Mouse (Mus musculus): ENCODE data around the gene Zdhhc5.
"Not testable (repeated sequence)": the region's sequence is repeated elsewhere in the genome, so short reads cannot be mapped to it uniquely, and the experiment has no call there.

Gene Zdhhc5

DNA sequence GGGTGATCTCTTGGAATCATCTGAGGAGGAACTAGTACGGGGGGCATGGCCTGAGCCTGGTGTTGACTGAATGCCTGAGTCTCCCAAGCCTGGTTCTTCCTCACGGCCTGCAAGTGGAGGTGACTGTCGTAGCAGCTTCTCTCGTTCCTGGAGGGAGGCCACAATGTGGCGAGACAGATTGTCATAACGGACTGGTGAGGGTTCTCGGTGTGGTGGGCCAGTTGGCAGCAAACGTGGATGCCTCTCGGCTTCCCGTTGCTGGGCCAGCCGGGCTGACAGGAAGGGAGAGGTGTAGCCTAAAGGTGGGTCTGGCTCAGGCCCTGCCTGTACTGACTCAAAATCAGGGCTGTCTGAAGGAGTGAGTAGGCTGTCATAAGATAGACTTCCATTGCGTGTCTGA, 24.9 kb downstream of the Zdhhc5 start:
- DNase-seq = peak; percentile 32 to 36

- no peak for DNase-seq
These were observed 26.7 kb downstream of the Zdhhc5 start for GRCm38 (mm10) chr2:84688080-84688844.

DNA sequence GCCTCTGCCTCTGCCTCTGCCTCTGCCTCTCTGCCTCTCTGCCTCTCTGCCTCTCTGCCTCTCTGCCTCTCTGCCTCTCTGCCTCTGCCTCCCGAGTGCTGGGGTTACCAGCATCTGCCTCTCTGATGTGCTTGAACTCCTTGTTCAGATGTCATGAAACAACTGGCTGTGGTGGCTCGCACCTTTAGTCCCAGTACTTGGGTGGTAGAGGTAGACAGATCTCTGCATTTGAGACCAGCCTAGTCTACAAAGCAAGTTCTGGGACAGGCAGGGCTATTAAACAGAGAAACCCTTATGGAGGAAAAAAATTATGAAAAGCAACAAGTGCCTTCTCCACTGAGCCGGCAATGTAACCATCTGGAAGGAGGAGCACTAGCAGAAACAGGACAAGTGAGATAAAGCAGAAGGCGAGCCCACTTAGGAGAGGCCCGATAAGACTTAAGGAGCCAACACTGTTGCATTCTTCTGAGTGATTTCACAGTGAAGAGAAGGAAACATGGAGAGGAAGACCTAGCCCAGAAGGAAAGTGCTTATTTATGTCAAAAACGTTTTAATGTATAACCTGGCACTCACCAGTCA, 32.3 kb downstream of the Zdhhc5 start:
- DNase-seq = no peak

- no peak for DNase-seq
These were observed 36.0 kb downstream of the Zdhhc5 start, which contains the start of gene Tmx2 for GRCm38 (mm10) chr2:84679016-84679415. Gene Tmx2, minus strand, starts transcription at chr2:84679140.

- peak; percentile 89 to 98 for DNase-seq
These were observed 36.8 kb downstream of the Zdhhc5 start, which contains the start of the genes Gm28635 and Med19 for GRCm38 (mm10) chr2:84677968-84678880. Gene Gm28635, minus strand, starts transcription at chr2:84678041. Gene Med19, plus strand, starts transcription at chr2:84678402.

GRCm38 (mm10) chr2:84677270-84677967, 37.6 kb downstream of the Zdhhc5 start:
- DNase-seq = no peak

DNA sequence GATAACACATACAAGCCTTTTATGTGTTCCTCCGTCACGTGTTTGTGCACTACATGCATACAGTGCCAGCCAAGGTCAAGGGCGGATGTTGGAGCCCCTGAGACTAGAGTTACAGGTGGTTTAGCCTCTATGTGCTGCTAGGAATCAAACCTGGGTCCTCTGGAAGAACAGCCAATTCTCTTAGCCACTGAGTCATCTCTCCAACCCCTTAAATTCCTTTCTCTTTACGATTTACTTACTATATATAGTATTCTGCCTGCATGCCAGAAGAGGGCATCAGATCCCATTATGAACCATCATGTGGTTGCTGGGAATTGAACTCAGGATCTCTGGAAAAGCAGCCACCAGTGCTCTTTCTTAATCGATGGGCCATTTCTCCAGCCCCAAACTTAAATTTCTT, 43.4 kb downstream of the Zdhhc5 start:
- not testable (repeated sequence) for DNase-seq

DNA sequence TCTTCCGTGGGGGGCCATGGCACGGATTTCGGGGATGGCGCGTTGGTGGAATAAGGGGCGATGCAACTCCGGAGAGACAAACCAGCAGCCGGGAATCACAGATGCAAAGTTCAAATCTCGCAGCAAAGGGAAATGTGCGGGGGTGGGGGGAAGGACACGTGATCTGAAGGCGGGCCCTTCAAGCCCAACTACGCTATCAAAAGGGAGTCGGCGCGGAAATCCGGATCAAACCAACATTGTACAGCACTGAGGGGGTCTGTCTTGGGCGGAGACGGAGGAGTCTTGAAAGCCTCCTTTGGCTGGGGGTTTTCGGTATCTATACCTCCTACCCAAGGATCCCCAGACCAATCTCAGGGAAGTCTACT, 44.4 kb downstream of the Zdhhc5 start, which contains the start of gene Selenoh:
Gene Selenoh, minus strand, starts transcription at position 202 of the 365 bp plus-strand sequence.
- DNase-seq = peak; percentile 77 to 83

DNA sequence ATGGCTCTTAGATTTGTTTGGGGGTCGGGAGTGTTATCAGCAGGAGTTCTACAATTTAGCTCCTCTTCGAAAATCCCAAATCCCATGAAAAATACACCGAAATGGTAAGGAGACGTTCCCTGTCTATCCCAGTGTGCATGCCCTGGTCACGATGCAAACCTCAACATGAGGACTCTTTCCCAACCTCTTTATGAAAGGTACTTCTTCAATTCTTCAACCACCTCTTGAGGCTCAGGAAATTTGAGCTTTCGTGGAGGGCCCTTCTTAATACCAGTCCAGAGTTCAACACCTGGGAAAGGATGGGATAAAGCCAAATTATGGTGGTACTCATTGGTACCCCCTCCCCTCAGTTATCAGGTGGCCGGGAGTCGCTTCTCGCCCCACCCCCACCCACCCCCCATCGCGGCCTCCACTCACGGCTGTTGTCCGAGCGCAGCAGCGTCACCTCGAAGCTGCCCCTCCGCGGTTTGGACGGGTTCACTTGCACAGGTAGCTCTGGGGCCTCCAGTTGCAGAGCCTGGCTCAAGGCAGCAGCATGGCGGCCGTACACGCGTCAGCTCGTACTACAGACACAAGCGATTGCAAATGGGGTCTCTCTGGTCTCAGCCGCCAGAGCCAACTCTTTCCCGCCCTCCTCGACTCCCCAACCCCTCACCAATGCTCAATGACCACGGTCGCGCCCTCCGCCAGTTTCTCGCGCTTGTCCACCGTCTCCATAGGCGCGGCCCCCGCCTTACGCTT, 45.0 kb downstream of the Zdhhc5 start:
- peak in 1 of 2 experiments; percentile 50 for DNase-seq

GRCm38 (mm10) chr2:84666081-84666480, 48.9 kb downstream of the Zdhhc5 start:
- DNase-seq = no peak

DNA sequence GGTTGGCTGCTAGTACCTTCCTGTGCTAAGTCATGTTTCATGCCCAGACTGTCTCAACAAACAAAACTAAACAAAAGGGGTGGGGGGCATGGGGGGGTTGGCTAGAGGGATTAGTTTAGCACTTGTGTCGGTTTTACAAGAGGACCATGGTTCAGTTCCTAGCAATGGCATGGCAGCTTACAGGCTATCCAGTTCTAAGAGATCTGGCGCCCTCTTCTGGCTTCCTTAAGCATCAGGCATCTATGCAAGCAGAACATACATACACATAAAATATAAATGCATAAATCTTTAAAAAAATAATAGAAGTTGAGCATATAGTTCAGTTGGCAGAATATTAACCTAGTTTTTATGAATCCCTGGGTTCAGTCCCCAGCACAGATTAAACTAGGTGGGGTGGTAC, 52.1 kb downstream of the Zdhhc5 start:
- peak; percentile 36 to 45 for DNase-seq

- DNase-seq = peak in 1 of 2 experiments; percentile 24
These were observed 54.7 kb downstream of the Zdhhc5 start for GRCm38 (mm10) chr2:84660253-84660652.

DNA sequence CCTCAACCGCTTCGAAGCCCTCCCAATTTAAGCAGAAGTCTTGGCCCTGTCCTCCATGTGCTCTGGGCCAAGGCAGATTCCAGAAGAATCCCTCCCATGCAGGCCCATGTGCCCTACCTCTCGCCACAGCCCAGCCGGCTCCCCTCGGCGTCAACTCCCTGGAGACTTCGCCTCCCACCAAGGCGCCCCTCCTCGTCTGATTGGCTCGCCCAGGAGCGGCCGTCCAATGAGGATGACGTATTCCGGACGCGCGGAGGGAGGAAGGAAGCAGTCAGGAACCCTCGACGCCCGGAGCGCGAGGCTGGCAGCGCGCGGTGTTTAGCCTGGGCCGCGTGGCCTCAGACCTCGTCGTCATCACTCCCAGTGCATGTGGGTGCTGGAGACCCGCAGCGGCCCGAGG, 56.2 kb downstream of the Zdhhc5 start, which contains the start of gene Btbd18:
Gene Btbd18, plus strand, starts transcription at position 274 of the 400 bp plus-strand sequence.
- DNase-seq = no peak

DNA sequence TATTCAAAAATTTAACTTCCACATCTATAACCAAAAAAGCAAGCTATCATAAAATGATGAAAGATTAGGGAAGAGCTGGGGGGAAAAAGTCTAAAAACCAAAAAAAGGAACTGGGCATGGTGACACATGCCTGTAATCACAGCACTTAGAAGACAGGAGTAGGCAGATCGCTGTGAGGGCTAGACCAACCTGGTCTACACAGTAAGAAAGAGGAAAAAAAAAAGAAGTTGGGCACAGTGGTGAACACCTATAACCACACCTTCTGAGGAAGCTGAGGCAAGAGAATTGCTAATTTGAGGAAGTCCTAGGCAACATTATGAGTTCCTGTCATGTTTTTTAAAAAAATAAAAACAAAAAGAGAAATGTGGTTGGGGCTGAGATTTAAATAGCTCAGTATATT, 59.1 kb downstream of the Zdhhc5 start:
- DNase-seq = no peak

DNA sequence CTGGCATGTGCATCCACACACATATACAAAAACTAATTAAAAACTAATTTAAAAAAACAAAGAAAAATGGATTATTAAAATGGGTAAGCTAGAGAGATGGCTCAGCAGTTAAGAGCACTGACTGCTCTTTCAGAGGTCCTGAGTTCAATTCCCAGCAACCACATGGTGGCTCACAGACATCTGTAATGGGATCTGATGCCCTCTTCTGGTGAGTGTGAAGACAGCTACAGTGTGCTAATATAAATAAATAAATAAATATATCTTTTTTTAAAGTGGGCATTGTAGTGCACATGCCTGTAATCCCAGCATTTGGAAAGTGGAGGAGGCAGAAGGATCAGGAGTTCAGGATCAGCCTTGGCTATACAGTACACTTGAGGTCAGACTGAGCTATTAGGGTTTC, 61.6 kb downstream of the Zdhhc5 start:
- DNase-seq = no peak

- DNase-seq = peak; percentile 84 to 89
These were observed 64.3 kb downstream of the Zdhhc5 start, which contains the start of gene Ctnnd1 for GRCm38 (mm10) chr2:84650464-84651195. Gene Ctnnd1, minus strand, starts transcription at chr2:84650765.

DNA sequence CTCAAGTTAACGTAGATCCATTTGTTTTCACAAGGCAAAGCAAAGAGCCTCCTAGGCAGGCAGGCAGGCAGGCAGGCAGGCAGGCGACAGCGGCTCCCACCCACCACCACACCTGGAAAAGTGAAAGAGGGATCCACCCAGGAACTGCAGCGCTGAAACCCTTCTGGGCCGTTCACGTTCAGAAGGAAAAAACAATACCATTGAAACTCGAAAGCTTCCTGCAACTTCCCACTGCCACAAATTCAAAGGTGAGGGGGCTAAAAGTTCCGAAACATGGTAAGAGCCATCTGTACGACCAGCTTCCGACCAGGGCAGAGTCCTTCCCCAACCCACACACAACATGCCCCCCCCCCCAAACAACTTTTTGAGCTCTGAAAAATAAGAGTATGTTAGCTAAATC, 65.3 kb downstream of the Zdhhc5 start:
- peak in 1 of 2 experiments; percentile 33 for DNase-seq

GRCm38 (mm10) chr2:84648369-84648768, 66.6 kb downstream of the Zdhhc5 start:
- peak in 1 of 2 experiments; percentile 20 for DNase-seq

- DNase-seq = no peak
These were observed 67.9 kb downstream of the Zdhhc5 start for GRCm38 (mm10) chr2:84647051-84647568.

GRCm38 (mm10) chr2:84646138-84646537, 68.8 kb downstream of the Zdhhc5 start:
- no peak for DNase-seq

- DNase-seq = no peak
These were observed 74.1 kb downstream of the Zdhhc5 start for GRCm38 (mm10) chr2:84640833-84641232.

Measured in cerebellum, adult 18-20 months (tissue).